Mouse (Mus musculus) thymus, postnatal 14 days (tissue): ENCODE results near the gene Gm49601.

Experiments used
- DNase-seq: peaks from one replicate; pipeline ENCODE4 v3.0.0; 2021

Gm49601 gene

DNA sequence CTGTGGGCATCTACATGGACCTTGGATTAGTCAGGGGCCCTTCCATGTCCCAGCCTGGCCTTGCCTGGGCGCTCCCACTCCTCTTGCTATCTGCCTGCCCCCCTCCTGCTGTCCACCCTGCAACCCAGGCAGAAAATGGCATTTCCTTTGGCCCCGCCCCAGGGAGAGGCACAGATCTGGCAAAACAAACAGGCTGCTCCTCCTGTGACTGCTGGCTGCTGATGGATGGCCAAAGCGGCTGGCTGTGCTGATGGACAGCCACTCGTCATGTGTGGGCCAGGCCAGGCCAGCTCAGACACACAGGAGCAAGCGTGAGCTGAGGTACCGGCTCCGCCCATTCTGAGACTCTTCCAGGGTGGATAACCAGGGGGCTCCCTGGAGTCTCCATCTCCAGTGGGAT, 24.8 kb downstream of the Gm49601 start:
- no peak for DNase-seq

DNA sequence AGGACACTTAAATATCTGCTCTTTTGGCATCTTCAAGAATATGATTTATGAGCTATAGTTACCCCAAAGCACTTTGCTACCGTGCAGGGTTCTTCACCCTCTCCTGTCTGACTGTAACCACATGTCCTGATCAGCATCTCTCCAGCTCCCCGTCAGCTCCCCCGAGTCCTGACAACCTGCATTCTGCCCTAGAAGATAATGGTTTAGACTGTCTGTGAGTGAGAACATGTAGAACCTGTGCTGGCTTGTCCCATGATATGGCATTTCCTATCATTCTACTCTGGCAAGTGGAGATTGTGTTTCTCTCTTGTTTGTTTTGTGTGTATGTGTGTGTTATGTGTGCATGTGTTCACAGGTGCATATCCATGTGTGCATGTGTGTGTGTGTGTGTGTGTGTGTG, 28.2 kb downstream of the Gm49601 start:
- no peak for DNase-seq

DNA sequence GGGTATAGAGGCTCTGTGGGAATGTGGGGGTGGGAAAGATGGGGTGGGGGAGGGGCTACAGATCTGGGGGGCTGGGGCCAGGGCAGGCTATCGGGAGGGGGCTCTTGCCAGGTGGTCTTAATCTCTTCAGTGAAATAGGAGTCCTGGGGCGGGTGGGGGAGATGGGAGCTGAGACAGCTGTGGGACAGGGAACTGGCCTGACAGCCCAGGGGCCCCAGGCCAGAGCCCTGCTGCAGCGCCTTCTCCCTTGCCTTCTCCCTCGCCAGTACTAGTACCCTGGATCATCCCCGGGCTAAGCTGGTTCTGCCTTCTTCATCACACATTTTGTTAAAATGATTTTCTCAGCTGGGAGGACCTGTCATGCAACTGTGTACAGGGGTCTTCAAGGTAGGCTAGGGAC, 30.0 kb downstream of the Gm49601 start:
- DNase-seq: no peak

DNA sequence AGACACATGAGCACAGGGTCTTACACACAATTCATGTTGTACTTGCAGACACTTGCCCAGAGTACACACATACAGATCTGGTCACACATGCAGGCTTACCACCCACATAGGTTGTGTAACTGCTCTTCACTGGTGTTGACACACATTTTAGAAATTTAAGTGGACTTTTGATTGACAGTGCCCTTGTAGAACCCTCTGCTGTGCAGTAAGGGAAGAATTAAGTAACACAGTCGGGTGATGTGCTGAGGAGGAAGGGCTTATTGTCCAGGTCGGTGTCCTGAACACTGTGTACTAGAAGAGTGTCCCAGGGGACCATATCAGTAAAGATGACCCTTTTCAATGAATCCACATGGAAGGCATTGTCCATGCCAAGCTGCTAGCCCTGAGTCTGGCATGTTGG, 32.3 kb downstream of the Gm49601 start:
- DNase-seq: no peak

DNA sequence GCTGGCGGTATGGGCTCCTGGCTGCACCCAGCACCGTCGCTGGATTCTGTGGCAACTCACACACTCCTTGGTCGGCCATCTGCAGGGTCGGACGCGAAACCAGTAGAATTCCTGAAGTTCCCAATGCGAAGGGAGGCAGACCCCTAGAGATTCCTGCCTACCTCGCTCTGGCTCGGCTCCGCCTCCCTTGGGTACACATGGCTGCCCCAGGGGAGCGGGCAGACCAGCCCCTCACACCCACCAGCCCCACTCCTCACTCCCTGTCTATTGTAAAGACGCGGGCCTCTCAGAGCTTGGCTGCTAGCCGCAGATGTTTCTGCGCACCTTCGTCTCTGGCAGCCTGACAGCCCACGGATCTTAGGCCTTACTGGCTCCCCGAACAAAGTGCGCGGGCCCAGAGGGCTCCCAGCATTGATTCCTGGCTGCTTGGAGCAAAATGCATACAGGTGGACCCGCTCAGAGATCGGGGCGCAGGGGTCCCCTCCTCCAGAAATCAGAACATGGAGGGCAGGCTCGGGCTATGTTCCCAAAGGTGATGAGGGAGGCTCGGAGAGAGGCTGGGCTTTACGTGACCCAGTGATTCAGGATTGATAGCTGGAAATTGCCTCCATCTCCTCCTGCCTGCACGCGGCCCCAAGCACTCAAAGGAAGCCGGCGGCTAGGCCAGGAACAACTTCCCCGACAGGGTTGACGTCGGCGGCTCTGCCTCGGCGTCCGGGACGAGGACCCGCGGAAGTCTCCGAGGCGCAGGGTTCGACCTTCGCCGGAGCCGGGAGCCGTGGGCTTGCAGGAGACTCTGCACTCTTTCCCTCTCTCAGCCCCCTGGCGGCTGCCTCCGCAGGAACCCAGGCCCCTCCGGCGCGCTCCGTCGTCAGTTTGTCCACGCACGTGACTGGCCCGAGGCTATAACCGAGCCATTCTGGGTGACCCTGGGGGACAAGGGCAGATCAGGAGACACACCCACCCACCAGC, 34.9 kb downstream of the Gm49601 start:
- DNase-seq: peak; percentile 68

DNA sequence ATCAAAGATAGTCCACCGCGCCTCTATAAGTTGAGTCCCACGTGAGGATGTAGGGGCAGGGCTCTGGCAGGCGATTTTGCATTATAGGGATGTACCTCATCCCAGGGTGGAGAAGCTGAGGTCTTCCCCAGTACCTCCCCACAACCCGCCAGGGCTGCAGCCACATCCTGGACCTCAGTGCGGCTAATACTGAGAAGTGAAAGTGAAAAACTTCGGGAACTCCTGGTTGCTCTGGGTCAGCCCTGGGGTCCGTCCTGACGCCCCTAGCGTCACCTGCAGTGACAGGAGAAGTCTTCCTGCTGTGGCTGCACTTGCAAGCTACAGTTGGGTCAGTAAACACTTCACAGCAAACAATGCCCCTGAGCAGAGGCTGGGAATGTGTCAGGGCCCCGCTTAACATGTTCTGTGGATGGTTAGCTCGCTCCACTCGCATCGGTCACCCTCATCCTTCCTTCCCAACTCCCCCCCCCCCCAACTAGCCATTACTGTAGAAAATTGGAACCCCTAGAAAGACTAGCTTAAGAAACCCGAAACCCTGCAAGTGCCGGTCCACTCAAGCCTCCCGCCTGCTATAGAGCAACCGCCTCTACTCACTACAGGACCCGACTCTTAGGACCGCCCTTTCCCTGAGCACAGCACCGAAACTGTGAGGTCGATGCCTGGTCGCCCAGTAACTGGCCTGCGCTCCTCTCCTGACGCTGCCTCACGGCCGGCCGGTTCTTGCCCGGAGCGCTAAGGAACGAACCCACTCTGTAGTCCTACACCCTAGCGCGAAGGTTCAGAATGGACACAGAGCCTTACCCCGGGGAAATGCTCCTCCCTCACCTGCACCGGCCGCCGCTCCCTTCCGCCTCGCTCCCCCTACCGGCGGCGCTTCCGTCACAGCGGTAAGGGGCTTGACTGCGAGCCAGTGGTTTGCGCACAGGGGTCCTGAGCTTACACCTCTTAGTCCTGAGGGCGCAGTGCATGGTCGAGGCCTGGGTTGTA, 36.1 kb downstream of the Gm49601 start, which contains the start of gene Tbx1:
Gene Tbx1, minus strand, starts transcription at position 868 of the 987 bp plus-strand sequence.
- DNase-seq: peak; percentile 76

DNA sequence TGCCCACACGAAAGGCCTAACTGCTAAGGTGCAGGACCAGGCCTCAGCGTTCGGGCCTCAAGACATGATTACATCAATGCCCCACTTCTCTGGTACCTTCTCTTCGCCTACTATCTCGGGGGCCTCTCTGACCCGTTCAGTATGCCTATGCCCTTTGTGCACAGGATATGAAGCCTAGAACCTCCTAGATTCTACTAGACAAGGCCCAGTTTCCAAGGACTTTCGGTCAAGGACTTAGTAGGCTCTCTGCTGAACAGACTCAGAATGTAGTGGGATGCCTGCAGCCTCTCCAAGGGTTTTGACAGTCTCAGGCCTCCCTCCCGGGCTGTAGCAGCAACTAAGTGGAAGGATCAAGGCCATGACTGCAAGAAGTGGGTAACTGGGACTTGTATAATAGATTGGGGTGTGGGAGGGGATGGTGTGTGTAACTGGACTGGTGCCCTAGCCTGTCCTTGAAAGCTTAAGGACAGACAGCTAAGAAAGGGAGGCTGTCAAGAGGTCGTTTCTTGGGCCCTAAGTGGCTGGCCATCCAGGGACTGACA, 37.1 kb downstream of the Gm49601 start:
- no peak for DNase-seq

DNA sequence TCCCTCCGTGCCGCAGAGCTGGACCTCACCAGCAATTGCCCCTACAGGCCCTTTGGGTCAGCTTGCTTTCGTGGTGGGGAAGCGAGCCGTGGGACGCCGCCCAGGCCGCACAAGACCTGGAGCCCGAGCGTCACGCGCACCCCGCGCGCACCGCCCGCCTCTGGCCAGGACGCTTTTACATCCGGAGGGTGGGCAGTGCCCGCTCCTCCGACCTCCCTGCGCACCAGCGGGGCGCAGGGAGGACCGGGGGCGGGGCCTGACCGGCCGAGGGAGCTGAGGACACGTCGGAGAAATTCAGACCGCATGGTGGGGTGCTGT, 37.5 kb downstream of the Gm49601 start:
- no peak for DNase-seq

DNA sequence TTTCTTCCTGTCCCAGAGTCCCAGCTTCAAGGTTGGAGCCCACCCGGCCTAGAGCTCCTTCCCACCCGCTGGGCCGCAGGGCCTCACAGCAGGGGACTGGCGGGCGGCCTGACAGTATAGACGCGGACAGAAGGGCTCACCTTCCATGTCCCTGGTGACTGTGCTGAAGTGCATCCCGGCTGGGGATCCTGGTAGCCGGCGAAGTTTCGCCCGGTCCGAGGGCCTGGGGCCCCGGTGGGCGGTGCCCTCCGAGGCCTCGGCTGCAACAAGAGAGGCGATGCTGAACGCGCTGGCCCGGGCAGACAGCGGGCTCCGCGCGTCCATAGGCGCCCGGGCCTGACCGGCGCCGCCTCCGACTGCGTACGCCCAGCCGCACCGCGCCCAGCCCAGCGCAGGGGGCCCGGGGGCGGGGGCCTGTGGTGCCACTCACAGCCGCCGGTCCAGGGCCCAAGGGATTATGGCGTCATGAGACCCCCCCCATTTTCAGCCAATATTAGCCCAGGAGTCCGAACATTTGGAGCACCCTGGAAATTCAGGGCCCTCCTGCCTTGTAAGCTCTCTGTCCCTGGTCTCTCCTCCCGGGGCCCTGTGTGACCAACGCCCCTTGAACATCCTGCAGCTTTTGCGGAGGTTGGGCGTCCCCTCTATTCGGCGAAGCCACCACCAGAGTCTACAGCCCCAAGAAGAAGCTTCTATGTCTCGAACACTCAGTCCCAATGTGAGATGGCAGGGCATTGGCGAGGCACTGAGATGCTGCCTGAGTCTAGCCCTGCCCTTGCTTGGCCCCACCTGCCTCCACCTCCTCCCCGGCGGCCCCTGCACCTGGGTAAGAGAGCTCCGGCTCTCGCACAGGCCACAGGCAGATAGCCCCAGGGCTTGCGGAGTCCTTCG, 38.1 kb downstream of the Gm49601 start:
- no peak for DNase-seq

DNA sequence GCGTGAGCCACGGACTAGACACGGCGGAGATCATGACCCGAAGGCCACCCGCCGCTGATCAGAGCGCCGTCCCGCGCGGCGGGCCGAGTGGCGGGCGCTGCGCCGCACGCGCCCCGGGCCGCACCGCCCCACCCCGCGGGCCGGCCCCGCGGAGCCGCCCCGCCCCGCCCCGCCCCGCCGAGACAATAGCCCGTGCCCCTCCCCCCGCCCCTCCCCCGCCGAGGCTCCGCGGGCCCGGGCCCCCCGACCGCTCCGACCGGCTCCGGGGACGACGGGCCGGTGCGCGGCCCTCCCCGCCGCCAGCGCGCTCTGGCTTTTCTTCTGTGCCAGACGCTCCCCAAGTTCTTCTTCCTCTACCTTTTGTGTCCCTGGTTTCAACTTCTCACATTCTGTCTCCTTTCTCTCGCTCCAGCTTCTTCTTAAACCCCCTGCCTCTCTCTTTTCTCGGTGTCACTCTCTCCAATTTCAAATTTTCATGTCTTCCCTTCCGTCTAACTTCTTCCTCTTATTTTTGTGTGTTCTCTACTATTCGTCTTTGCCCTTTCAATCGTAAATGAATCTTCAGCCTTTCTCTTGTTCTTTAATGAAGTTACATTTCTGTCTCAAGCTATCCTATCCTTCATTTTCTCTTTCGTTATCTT, 39.2 kb downstream of the Gm49601 start:
- no peak for DNase-seq

DNA sequence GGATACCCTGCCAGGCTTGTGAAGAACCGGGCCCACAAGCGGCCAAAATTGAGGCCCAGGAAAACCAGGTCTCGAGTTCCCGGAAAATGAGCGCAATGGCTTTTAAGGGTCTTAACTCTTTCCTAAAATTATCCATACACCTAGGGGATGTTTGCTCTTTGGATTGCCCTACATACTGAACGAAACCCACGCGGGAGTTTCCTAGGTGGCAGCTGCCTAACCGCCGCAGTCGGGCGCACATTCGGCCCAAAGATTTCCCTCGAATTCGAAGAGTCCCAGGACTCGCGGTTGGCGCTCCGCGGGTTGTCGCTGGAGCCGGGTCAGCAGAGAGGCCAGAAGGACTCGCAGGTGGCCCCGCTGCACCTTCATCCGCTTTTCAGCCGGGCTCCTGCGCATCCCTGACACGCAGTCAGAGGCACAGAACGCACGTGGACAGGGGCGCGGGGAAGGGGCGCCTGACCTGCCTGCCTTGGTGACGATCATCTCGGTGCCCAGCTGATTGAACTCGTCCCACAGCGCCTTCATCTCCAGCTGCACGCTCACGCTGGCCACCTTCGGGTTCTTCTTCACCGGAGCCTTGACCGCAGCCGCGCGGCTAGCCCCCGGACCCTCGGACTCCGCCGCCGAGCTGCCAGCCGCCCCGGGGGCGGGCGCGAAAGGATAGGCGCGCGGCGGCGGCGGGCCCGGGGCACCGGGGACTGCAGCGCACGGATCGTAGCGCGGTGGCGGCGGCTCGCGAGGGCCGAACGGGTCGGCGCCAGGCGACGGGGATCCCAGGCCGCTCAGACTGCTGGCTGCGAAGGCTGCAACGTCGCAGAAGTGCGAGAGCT, 39.9 kb downstream of the Gm49601 start:
- no peak for DNase-seq

DNA sequence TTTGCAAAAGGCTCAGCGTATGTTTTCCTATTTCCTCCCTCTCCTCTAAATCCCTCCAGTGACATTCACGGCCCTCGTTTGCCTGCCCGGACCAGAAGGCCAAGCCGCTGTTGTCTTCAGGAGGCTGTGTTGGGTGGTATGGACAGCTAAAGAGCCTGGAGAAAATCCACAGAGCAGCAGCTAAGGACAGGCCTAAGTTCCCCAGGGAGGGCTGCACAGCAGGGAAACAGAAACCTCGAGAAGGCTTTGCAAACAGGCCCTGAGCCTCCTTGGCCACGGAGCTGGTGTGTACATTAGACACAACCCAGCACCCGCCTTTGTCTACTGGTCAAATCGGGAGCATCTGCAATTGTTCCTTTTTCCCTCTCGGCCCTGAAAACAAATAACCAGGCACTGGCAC, 40.6 kb downstream of the Gm49601 start:
- no peak for DNase-seq

DNA sequence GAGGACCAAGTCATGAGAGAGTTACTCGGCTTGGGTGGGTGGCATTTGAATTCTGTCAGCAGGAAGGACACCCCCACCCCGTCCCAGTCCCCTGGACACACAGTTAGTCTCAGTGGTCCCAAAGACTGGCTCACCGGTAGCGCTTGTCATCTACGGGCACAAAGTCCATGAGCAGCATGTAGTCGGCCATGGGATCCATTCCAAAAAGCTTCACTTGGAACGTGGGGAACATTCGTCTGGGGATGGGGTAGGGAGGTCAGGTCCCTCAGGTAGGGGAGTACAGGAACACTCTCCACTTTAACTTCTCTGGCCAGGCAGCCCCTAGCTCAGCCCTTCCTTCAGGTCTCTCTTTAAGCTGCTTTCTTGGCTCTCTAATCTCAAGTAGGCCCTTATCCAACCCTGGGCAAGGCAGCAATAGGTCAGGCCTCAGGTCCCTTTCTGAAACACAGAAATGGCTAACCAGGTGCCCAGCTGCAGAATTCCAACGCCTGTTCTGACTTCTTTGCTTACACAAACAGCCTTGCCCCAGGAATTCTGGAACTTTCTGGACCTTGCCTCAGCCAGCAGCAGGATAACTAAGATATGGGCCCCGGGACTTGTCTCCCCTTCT, 41.2 kb downstream of the Gm49601 start:
- DNase-seq: no peak

DNA sequence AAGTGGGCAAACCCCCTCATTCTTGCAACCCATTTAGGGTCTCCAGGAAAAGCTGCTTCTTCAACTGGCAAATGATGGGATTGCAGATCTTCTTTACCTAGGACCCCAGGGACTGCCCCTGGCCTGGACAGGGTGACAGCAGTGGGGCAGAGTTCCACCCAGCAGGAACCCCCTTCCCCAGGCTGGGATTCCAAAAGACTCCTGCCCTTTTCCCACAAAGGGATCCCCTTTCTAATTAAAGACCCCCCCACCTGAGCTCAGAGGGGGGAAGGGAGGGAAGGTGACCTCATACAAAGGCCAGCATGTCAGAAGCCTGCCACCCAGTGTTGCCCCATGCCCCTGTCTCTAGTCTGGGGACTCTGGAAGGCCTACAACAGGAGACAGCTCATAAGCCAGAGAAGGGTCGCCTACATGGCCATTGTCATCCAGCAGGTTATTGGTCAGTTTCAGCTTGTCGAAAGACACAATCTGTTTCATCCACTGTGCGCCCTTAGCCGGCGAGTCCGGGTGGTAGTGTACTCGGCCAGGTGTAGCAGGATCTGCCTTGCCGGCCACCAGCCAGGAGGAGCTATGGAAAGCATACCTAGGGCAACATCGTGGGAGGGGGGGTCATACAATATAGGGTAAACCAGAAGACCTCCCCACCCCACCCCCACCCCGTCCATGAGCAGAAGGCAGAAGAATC, 42.4 kb downstream of the Gm49601 start:
- no peak for DNase-seq

DNA sequence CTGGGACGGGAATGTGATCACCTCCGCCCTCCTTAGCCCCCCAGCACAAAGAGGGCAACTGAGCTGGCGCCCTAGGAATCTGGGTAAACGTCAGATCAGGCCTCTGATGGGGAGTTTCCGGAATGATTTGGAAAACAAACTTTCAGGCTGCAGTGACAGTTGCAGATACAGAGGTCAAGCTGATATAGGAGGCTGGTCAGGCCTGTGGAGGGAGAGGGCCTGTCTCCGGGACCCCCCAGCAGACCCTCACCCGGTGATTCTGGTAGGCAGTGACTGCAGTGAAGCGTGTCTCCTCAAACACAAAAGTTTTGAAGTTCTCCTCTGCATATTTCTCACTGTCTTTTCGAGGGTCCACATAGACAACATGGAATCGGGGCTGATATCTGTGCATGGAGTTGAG, 43.1 kb downstream of the Gm49601 start:
- DNase-seq: no peak

DNA sequence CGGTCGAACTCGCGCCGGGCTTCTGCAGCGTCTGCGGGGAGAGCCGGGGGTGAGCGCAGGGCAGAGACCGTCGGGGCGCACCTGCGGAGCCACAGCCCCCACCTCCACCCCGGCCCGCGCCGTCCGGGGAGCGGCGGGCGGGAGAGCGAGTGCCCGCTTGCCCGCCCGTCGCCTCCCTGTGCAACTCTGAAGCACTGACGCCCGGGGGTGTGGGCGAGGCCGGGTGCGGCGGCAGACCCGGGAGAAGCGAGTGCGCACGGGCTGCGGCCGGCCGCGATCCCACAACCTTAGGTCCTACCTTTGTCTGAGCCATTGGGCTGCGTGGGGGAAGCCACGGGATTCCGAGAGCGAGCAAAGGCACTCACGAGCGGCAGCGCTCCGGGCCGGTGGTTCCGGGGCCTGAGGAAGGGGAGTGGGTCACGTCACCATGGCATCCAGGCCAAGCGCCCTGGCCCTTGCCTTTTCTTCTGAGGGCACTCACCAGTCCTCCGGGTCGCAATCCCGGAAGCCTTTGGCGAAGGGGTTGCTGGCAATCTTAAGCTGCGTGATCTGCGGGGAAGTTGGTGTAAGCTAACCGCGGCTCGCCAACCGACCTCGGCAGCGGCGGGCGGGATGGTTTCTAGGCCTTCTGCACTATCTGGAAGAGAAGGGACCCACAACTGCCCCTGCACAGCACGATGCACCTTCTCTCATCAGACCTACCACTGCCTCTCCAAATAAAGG, 43.6 kb downstream of the Gm49601 start:
- DNase-seq: no peak

DNA sequence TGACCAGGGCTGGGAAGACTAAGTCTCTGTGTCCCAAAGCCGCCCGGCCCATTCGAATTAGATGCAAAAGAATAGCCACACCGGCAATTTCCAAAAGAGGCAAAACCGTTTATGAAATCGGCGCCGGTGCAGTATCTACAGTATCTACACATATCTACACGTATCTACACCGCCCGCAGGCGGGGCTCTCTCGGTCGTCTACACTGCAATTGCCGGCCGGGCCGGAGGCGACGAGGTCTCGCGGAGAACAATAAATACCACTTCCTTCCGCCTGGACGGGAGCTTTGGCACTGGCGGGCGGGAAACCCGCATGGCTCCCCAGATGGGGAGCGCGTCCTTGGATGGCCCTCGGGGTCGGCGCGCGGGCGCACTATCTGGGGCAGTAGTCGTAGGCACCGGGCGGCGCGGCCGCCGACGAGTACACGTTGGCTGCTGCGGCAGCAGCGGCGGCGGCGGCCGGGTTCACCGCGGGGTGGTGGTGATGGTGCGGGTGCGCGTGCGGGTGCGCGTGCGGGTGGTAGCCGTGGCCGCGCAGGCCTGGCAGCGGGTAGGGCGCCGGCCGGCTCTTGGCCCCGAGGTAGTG, 44.5 kb downstream of the Gm49601 start:
- DNase-seq: no peak

DNA sequence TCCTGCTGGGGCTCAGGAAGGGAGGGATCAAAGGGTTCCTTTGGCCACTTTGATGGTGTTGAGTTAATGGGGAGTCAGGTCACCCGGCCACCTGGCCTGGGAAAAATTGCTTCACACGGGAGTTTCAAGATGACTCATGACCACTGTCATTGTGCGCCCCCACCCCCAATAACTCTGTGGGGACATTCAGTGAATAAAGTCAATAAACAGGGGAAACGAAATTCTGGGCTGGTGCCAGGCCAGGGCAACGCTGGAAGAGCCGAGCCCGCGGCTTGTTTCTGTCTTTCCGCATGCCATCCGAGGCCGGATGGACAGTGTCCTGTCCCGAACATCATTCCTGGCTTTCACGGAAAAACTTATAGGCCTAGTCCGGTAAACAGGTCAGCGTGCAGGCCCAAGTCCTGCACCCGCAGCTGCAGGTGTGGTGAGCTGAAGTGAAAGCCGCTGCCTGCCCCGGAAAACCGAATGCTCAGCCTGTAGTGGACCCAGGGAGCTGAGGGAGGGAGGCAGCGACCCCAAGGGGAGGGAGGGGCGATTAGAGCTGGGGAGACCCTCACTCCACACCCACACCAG, 45.1 kb downstream of the Gm49601 start:
- DNase-seq: no peak
